Comparison of ENCODE assay signal across 18 mouse cellular contexts in genomic region chr8:37215894-37216293, GRCm38 (mm10).
DNase-seq lines count a peak whose midpoint lies in the region; ATAC-seq and TF ChIP-seq lines count a peak whose summit lies in the region.
"Had no signal": no experiment of that assay in that cellular context is flagged by ENCODE, and none has a peak within 500 bp of the region (broad histone marks: within the 10 kb centered on the region; RNA-seq: fewer than 3 reads in every experiment).

No protein-coding gene starts in this region.

- no peak overlapping the region for H3K4me3 ChIP-seq in embryonic facial prominence, embryonic 14.5 days (ENCODE audit: low read depth, low read length)
- no peak overlapping the region for H3K4me3 ChIP-seq in embryonic facial prominence, embryonic 10.5 days
- no peak overlapping the region for H3K4me3 ChIP-seq in kidney, embryonic 14.5 days (ENCODE audit: low read length)
- H3K4me3 ChIP-seq in lung, embryonic 14.5 days (ENCODE audit: low read depth, low read length) = no peak overlapping the region
- no peak overlapping the region for H3K4me3 ChIP-seq in lung, postnatal 0 days (ENCODE audit: low read depth, low read length)
- H3K4me3 ChIP-seq: embryonic facial prominence, embryonic 15.5 days; hindbrain, embryonic 12.5 days had no signal

- peak; percentile 11 for DNase-seq in embryonic facial prominence, embryonic 14.5 days (ENCODE audit: low spot score)
- no peak for DNase-seq in embryonic facial prominence, embryonic 10.5 days (ENCODE audit: low spot score)
- no peak for DNase-seq in kidney, postnatal 36 days
- DNase-seq in lung, embryonic 14.5 days = peak; percentile 20
- DNase-seq in lung, postnatal 0 days (ENCODE audit: low spot score) = no peak
- peak; percentile 6 to 31 for DNase-seq in left cerebral cortex, postnatal 14 days (ENCODE audit: low spot score in 2 of 2)
- DNase-seq in testis, postnatal 14 days (ENCODE audit: low spot score) = no peak
- DNase-seq: cerebellum, adult 9-10 months; gastrocnemius, postnatal 25 days; heart, postnatal 10 days; liver, postnatal 0 days; lung, postnatal 36 days; right cerebral cortex, postnatal 14 days; thymus, adult 18-20 months had no signal

- H3K4me2 ChIP-seq in embryonic facial prominence, embryonic 14.5 days (ENCODE audit: low read depth, low read length) = no peak overlapping the region
- H3K4me2 ChIP-seq in kidney, embryonic 14.5 days (replicated peaks; ENCODE audit: low read depth, low read length) = no peak overlapping the region
- no peak overlapping the region for H3K4me2 ChIP-seq in lung, embryonic 14.5 days
- no peak overlapping the region for H3K4me2 ChIP-seq in lung, postnatal 0 days (replicated peaks; ENCODE audit: low read depth, low read length)
- H3K4me2 ChIP-seq: embryonic facial prominence, embryonic 15.5 days; hindbrain, embryonic 12.5 days had no signal

- no peaks in the 10 kb centered on the region for H3K9me3 ChIP-seq in embryonic facial prominence, embryonic 14.5 days (ENCODE audit: control insufficient read depth, low read length)
- H3K9me3 ChIP-seq in embryonic facial prominence, embryonic 10.5 days = no peaks in the 10 kb centered on the region
- no peaks in the 10 kb centered on the region for H3K9me3 ChIP-seq in kidney, embryonic 14.5 days (ENCODE audit: control insufficient read depth, low read length)
- no peaks in the 10 kb centered on the region for H3K9me3 ChIP-seq in lung, embryonic 14.5 days (ENCODE audit: low read depth, low read length)
- H3K9me3 ChIP-seq in lung, postnatal 0 days (ENCODE audit: low read length) = no peaks in the 10 kb centered on the region
- H3K9me3 ChIP-seq: embryonic facial prominence, embryonic 15.5 days; hindbrain, embryonic 12.5 days had no signal

- TF ChIP-seq CTCF in lung, embryonic 14.5 days (IDR thresholded peaks at IDR 0.05; ENCODE audit: low read depth) = no peak
- no peak for TF ChIP-seq CTCF in lung, postnatal 0 days (IDR thresholded peaks at IDR 0.05)

- H3K36me3 ChIP-seq in embryonic facial prominence, embryonic 14.5 days (ENCODE audit: control insufficient read depth, insufficient read depth, low read length) = no peaks in the 10 kb centered on the region
- H3K36me3 ChIP-seq in embryonic facial prominence, embryonic 10.5 days (replicated peaks) = no peaks in the 10 kb centered on the region
- H3K36me3 ChIP-seq in kidney, embryonic 14.5 days (ENCODE audit: control insufficient read depth, insufficient read depth, low read length) = no peaks in the 10 kb centered on the region
- no peaks in the 10 kb centered on the region for H3K36me3 ChIP-seq in lung, embryonic 14.5 days (ENCODE audit: insufficient read depth)
- H3K36me3 ChIP-seq in lung, postnatal 0 days (ENCODE audit: insufficient read depth, low read length) = no peaks in the 10 kb centered on the region
- H3K36me3 ChIP-seq: embryonic facial prominence, embryonic 15.5 days; hindbrain, embryonic 12.5 days had no signal

- no peak overlapping the region for H3K27ac ChIP-seq in embryonic facial prominence, embryonic 14.5 days (replicated peaks; ENCODE audit: low read depth, low read length)
- H3K27ac ChIP-seq in embryonic facial prominence, embryonic 10.5 days (replicated peaks) = no peak overlapping the region
- H3K27ac ChIP-seq in kidney, embryonic 14.5 days (ENCODE audit: low read depth, low read length) = no peak overlapping the region
- no peak overlapping the region for H3K27ac ChIP-seq in lung, embryonic 14.5 days (ENCODE audit: low read depth)
- no peak overlapping the region for H3K27ac ChIP-seq in lung, postnatal 0 days (ENCODE audit: low read length)
- H3K27ac ChIP-seq: embryonic facial prominence, embryonic 15.5 days; hindbrain, embryonic 12.5 days had no signal

- no peaks in the 10 kb centered on the region for H3K4me1 ChIP-seq in embryonic facial prominence, embryonic 14.5 days (ENCODE audit: control insufficient read depth, insufficient read depth, low read length)
- no peaks in the 10 kb centered on the region for H3K4me1 ChIP-seq in embryonic facial prominence, embryonic 10.5 days
- H3K4me1 ChIP-seq in kidney, embryonic 14.5 days (ENCODE audit: control insufficient read depth, insufficient read depth, low read length) = no peaks in the 10 kb centered on the region
- H3K4me1 ChIP-seq in lung, embryonic 14.5 days (ENCODE audit: insufficient read depth) = no peaks in the 10 kb centered on the region
- H3K4me1 ChIP-seq in lung, postnatal 0 days (ENCODE audit: insufficient read depth, low read depth, low read length) = no peaks in the 10 kb centered on the region
- H3K4me1 ChIP-seq: embryonic facial prominence, embryonic 15.5 days; hindbrain, embryonic 12.5 days had no signal

- no peak overlapping the region for H3K9ac ChIP-seq in embryonic facial prominence, embryonic 14.5 days (ENCODE audit: low read depth, low read length)
- no peak overlapping the region for H3K9ac ChIP-seq in kidney, embryonic 14.5 days (ENCODE audit: low read depth, low read length)
- H3K9ac ChIP-seq in lung, embryonic 14.5 days = no peak overlapping the region
- H3K9ac ChIP-seq in lung, postnatal 0 days (replicated peaks; ENCODE audit: low read depth) = no peak overlapping the region
- H3K9ac ChIP-seq: embryonic facial prominence, embryonic 15.5 days; hindbrain, embryonic 12.5 days; liver, postnatal 0 days had no signal

- intact Hi-C loops in left cerebral cortex, postnatal 14 days (cut with DNase I) = no loop called here

- no peak for TF ChIP-seq EP300 in lung, postnatal 0 days (IDR thresholded peaks at IDR 0.05)

- H3K27me3 ChIP-seq in embryonic facial prominence, embryonic 14.5 days (replicated peaks; ENCODE audit: control insufficient read depth, insufficient read depth, low read length) = no peaks in the 10 kb centered on the region
- no peaks in the 10 kb centered on the region for H3K27me3 ChIP-seq in embryonic facial prominence, embryonic 10.5 days (replicated peaks; ENCODE audit: low read depth, poor library complexity, severe bottlenecking)
- no peaks in the 10 kb centered on the region for H3K27me3 ChIP-seq in kidney, embryonic 14.5 days (ENCODE audit: control insufficient read depth, insufficient read depth, low read length)
- no peaks in the 10 kb centered on the region for H3K27me3 ChIP-seq in lung, embryonic 14.5 days (ENCODE audit: insufficient read depth, low read length)
- no peaks in the 10 kb centered on the region for H3K27me3 ChIP-seq in lung, postnatal 0 days (replicated peaks; ENCODE audit: insufficient read depth, low read length)
- H3K27me3 ChIP-seq: embryonic facial prominence, embryonic 15.5 days; hindbrain, embryonic 12.5 days had no signal

- no peak for ATAC-seq in embryonic facial prominence, embryonic 14.5 days (ENCODE audit: low read depth)
- peak; percentile 43; the same call in 1 of the 2 replicates for ATAC-seq in kidney, embryonic 14.5 days (ENCODE audit: low FRiP score, low TSS enrichment)
- ATAC-seq in lung, embryonic 14.5 days (ENCODE audit: insufficient read depth) = no peak
- no peak for ATAC-seq in lung, postnatal 0 days
- ATAC-seq: intestine, embryonic 16.5 days; liver, postnatal 0 days had no signal

- WGBS in embryonic facial prominence, embryonic 14.5 days = 72% methylated on average over 4 of the region's 4 CpGs
- 90% methylated on average over 4 of the region's 4 CpGs for WGBS in embryonic facial prominence, embryonic 10.5 days
- 69% methylated on average over 4 of the region's 4 CpGs for WGBS in kidney, embryonic 14.5 days
- 67% methylated on average over 4 of the region's 4 CpGs for WGBS in lung, embryonic 14.5 days
- WGBS in lung, postnatal 0 days = 70% methylated on average over 4 of the region's 4 CpGs

Comparison
In these comparisons a context has a peak if more than half of its experiments do, and no peak if none do; other contexts are left out.
1. DNase-seq: peak in embryonic facial prominence, embryonic 14.5 days (single experiment), lung, embryonic 14.5 days (single experiment) and left cerebral cortex, postnatal 14 days (2 of 2); none in embryonic facial prominence, embryonic 10.5 days (single experiment), kidney, postnatal 36 days (0 of 2), lung, postnatal 0 days (single experiment) and testis, postnatal 14 days (single experiment).